Mouse (Mus musculus) embryonic facial prominence, embryonic 13.5 days (tissue): ENCODE results near the gene Cbx3. TPM values are rescaled to one million over a fixed set of nuclear protein-coding genes. Genes with fewer than 3 reads are reported as not detected.

Experiments
- ATAC-seq: fragments of 200-750 bp; cut with Nextera tagmentation; 2 replicates; pipeline ENCODE4 v1.8.0; 2017; ENCODE audit warnings: low read depth; ENCODE audit not compliant: insufficient number of reproducible peaks, insufficient read depth, low FRiP score, low TSS enrichment
- H3K27ac ChIP-seq: fragments of 300-500 bp; sonication (generic); 2 replicates; pipeline ENCODE4 v1.5.1; 2015; ENCODE audit warnings: moderate library complexity, mild to moderate bottlenecking, inconsistent platforms
- H3K27me3 ChIP-seq: fragments of 300-500 bp; sonication (generic); 2 replicates; pipeline ENCODE4 v1.6.1; 2015; ENCODE audit warnings: mild to moderate bottlenecking, inconsistent platforms
- H3K36me3 ChIP-seq: fragments of 300-500 bp; sonication (generic); 2 replicates; pipeline ENCODE4 v1.6.1; 2015; ENCODE audit warnings: mild to moderate bottlenecking, inconsistent platforms
- H3K4me1 ChIP-seq: fragments of 300-500 bp; sonication (generic); 2 replicates; pipeline ENCODE4 v1.6.1; 2015; ENCODE audit warnings: inconsistent platforms
- H3K4me2 ChIP-seq: fragments of 300-500 bp; sonication (generic); 2 replicates; pipeline ENCODE4 v1.6.1; 2015; ENCODE audit warnings: moderate library complexity, mild to moderate bottlenecking, inconsistent platforms
- H3K4me3 ChIP-seq: fragments of 300-500 bp; sonication (generic); 2 replicates; pipeline ENCODE4 v1.5.1; 2015; ENCODE audit warnings: mild to moderate bottlenecking, inconsistent platforms
- H3K9ac ChIP-seq: fragments of 300-500 bp; sonication (generic); 2 replicates; pipeline ENCODE4 v1.6.1; 2015; ENCODE audit warnings: mild to moderate bottlenecking, inconsistent platforms
- H3K9me3 ChIP-seq: fragments of 300-500 bp; sonication (generic); 2 replicates; pipeline ENCODE4 v1.6.1; 2016; ENCODE audit warnings: inconsistent platforms
- WGBS: fragments of 180-500 bp; shearing (Covaris S2); methylation state at CpG from one replicate; pipeline ENCODE4 v1.1.7; 2015; ENCODE audit warnings: mixed read lengths; 5-methylcytosine and 5-hydroxymethylcytosine counted together
- polyA plus RNA-seq: library from polyadenylated mRNA; unstranded; fragments of >200 nt; fragmentation: Nextera tagmentation; extraction: Ambion mirVana; gene quantifications from 2 replicates; pipeline ENCODE4 v1.2.1, GENCODE M21; 2015

Gene Cbx3
- polyA plus RNA-seq: 550 and 557 TPM in 2 replicates

GRCm38 (mm10) chr6:51470311-51471178 lies at the start of gene Cbx3:
Gene Cbx3 (plus strand): TSS chr6:51470360.
- Histone ChIP-seq H3K27ac (peak within 1 kb of the TSS; percentile 100), H3K9ac (peak within 1 kb of the TSS; percentile 100), H3K4me2 (peak within 1 kb of the TSS; percentile 66), H3K4me3 (peak within 1 kb of the TSS; percentile 98), H3K4me1 (peaks cover 32% of the 10 kb centered on the region), H3K36me3 (peaks cover 44% of the 10 kb centered on the region), H3K27me3 (no peaks in the 10 kb centered on the region), H3K9me3 (no peaks in the 10 kb centered on the region)
- ATAC-seq: peak; percentile 87
- under 1% methylated on average over 71 of the region's 99 CpGs for WGBS

GRCm38 (mm10) chr6:51423466-51424122 lies 46.6 kb upstream of the Cbx3 start:
- no peak overlapping the region for H3K4me3 ChIP-seq
- no peak for ATAC-seq
- no peak overlapping the region for H3K27ac ChIP-seq
- no peak overlapping the region for H3K9ac ChIP-seq
- no peak overlapping the region for H3K4me2 ChIP-seq
- no peaks in the 10 kb centered on the region for H3K36me3 ChIP-seq
- no peaks in the 10 kb centered on the region for H3K4me1 ChIP-seq
- no peaks in the 10 kb centered on the region for H3K27me3 ChIP-seq
- WGBS: 48% methylated on average over 11 of the region's 11 CpGs
- H3K9me3 ChIP-seq: peaks cover 7% of the 10 kb centered on the region; the same call in 1 of the 2 replicates

GRCm38 (mm10) chr6:51424537-51424936 lies 45.6 kb upstream of the Cbx3 start:
- Histone ChIP-seq H3K36me3 (no peaks in the 10 kb centered on the region), H3K9me3 (peaks cover 7% of the 10 kb centered on the region; the same call in 1 of the 2 replicates), H3K27me3 (no peaks in the 10 kb centered on the region), H3K27ac (no peak overlapping the region), H3K9ac (no peak overlapping the region), H3K4me1 (no peaks in the 10 kb centered on the region), H3K4me2 (no peak overlapping the region), H3K4me3 (no peak overlapping the region)
- 95% methylated on average over 2 of the region's 2 CpGs for WGBS
- no peak for ATAC-seq

GRCm38 (mm10) chr6:51432535-51433397 lies 37.4 kb upstream of the Cbx3 start, which contains the start of gene Nfe2l3:
Gene Nfe2l3 (plus strand): TSS chr6:51432670.
- no peaks in the 10 kb centered on the region for H3K36me3 ChIP-seq
- peaks cover 28% of the 10 kb centered on the region for H3K4me1 ChIP-seq
- ATAC-seq: peak; percentile 83; the same call in 1 of the 2 replicates
- peak within 1 kb of the TSS; percentile 57 for H3K4me3 ChIP-seq
- H3K4me2 ChIP-seq: peak within 1 kb of the TSS; percentile 94
- H3K9ac ChIP-seq: peak within 1 kb of the TSS; percentile 70
- H3K27ac ChIP-seq: no peak within 1 kb of the TSS
- 1% methylated on average over 74 of the region's 74 CpGs for WGBS
- H3K27me3 ChIP-seq: peaks cover 49% of the 10 kb centered on the region
- H3K9me3 ChIP-seq: no peaks in the 10 kb centered on the region

GRCm38 (mm10) chr6:51434270-51434669 lies 35.9 kb upstream of the Cbx3 start:
- Histone ChIP-seq H3K27ac (no peak overlapping the region), H3K4me1 (peaks cover 28% of the 10 kb centered on the region), H3K9ac (no peak overlapping the region), H3K9me3 (no peaks in the 10 kb centered on the region), H3K4me3 (peak overlapping the region; percentile 57; the same call in 1 of the 2 replicates), H3K27me3 (peaks cover 55% of the 10 kb centered on the region), H3K4me2 (peak overlapping the region; percentile 94), H3K36me3 (no peaks in the 10 kb centered on the region)
- no peak for ATAC-seq
- WGBS: 34% methylated on average over 7 of the region's 7 CpGs

- H3K27ac ChIP-seq: no peak overlapping the region
- 70% methylated on average over 4 of the region's 4 CpGs for WGBS
- H3K4me1 ChIP-seq: peaks cover 18% of the 10 kb centered on the region
- no peak overlapping the region for H3K9ac ChIP-seq
- H3K4me2 ChIP-seq: no peak overlapping the region
- H3K27me3 ChIP-seq: peaks cover 43% of the 10 kb centered on the region
- H3K9me3 ChIP-seq: no peaks in the 10 kb centered on the region
- ATAC-seq: no peak
- H3K4me3 ChIP-seq: no peak overlapping the region
- H3K36me3 ChIP-seq: no peaks in the 10 kb centered on the region
Measured at GRCm38 (mm10) chr6:51437665-51438064, 32.5 kb upstream of the Cbx3 start.

GRCm38 (mm10) chr6:51438826-51439330 lies 31.3 kb upstream of the Cbx3 start:
- no peak overlapping the region for H3K27ac ChIP-seq
- no peaks in the 10 kb centered on the region for H3K36me3 ChIP-seq
- no peak overlapping the region for H3K4me3 ChIP-seq
- H3K9ac ChIP-seq: no peak overlapping the region
- ATAC-seq: no peak
- H3K4me1 ChIP-seq: peaks cover 12% of the 10 kb centered on the region
- H3K9me3 ChIP-seq: no peaks in the 10 kb centered on the region
- H3K27me3 ChIP-seq: peaks cover 31% of the 10 kb centered on the region
- H3K4me2 ChIP-seq: no peak overlapping the region
- 87% methylated on average over 9 of the region's 9 CpGs for WGBS

- no peaks in the 10 kb centered on the region for H3K36me3 ChIP-seq
- 56% methylated on average over 9 of the region's 9 CpGs for WGBS
- H3K9ac ChIP-seq: no peak overlapping the region
- no peak for ATAC-seq
- 0 out of 2 replicates have a peak, but pooled peaks cover 6% of the 10 kb centered on the region for H3K27me3 ChIP-seq
- H3K4me2 ChIP-seq: no peak overlapping the region
- H3K4me3 ChIP-seq: no peak overlapping the region
- no peaks in the 10 kb centered on the region for H3K9me3 ChIP-seq
- H3K27ac ChIP-seq: no peak overlapping the region
- H3K4me1 ChIP-seq: peaks cover 10% of the 10 kb centered on the region; the same call in 1 of the 2 replicates
Measured at GRCm38 (mm10) chr6:51442191-51442835, 27.8 kb upstream of the Cbx3 start.

GRCm38 (mm10) chr6:51452927-51453503 lies 17.1 kb upstream of the Cbx3 start:
- Histone ChIP-seq H3K9ac (no peak overlapping the region), H3K9me3 (no peaks in the 10 kb centered on the region), H3K4me2 (no peak overlapping the region), H3K36me3 (peaks cover 6% of the 10 kb centered on the region; the same call in 1 of the 2 replicates), H3K27ac (no peak overlapping the region; the same call in 1 of the 2 replicates), H3K27me3 (no peaks in the 10 kb centered on the region), H3K4me3 (no peak overlapping the region), H3K4me1 (0 out of 2 replicates have a peak, but pooled peaks cover 4% of the 10 kb centered on the region)
- 0 out of 2 replicates have a peak, but pooled peaks have one; percentile 40 for ATAC-seq
- WGBS: 53% methylated on average over 7 of the region's 7 CpGs

GRCm38 (mm10) chr6:51454949-51455348 lies 15.2 kb upstream of the Cbx3 start:
- H3K27me3 ChIP-seq: no peaks in the 10 kb centered on the region
- H3K36me3 ChIP-seq: peaks cover 21% of the 10 kb centered on the region
- no peak overlapping the region for H3K27ac ChIP-seq
- H3K4me1 ChIP-seq: 0 out of 2 replicates have a peak, but pooled peaks cover 4% of the 10 kb centered on the region
- H3K4me2 ChIP-seq: no peak overlapping the region
- no peak for ATAC-seq
- no peak overlapping the region for H3K4me3 ChIP-seq
- H3K9me3 ChIP-seq: no peaks in the 10 kb centered on the region
- no peak overlapping the region for H3K9ac ChIP-seq
- WGBS: 50% methylated on average over 3 of the region's 3 CpGs
